Mouse (Mus musculus) intestine, postnatal 0 days (tissue): ENCODE measurements around the gene Slc35e4. TPM values are rescaled to one million over a fixed set of nuclear protein-coding genes. Genes with fewer than 3 reads are reported as not detected.
A peak's percentile ranks its signal among the peaks of the same experiment; 100 is the strongest.

Experiments
- ATAC-seq: fragments of 200-750 bp; cut with Nextera tagmentation; 2 replicates; pipeline ENCODE4 v1.8.0; 2017; ENCODE audit warnings: mild to moderate bottlenecking, moderate TSS enrichment, moderate library complexity
- H3K27ac ChIP-seq: fragments of 300-500 bp; sonication (generic); 2 replicates; pipeline ENCODE4 v1.5.1; 2014; ENCODE audit warnings: mild to moderate bottlenecking, low read depth, low read length, moderate library complexity
- H3K27me3 ChIP-seq: fragments of 300-500 bp; sonication (generic); replicated peaks from 2 replicates; pipeline ENCODE4 v1.6.1; 2014; ENCODE audit warnings: low read length, mixed read lengths; ENCODE audit not compliant: control insufficient read depth, insufficient read depth
- H3K36me3 ChIP-seq: fragments of 300-500 bp; sonication (generic); 2 replicates; pipeline ENCODE4 v1.6.1; 2014; ENCODE audit warnings: mild to moderate bottlenecking, moderate library complexity; ENCODE audit not compliant: control insufficient read depth, insufficient read depth
- H3K4me1 ChIP-seq: fragments of 300-500 bp; sonication (generic); replicated peaks from 2 replicates; pipeline ENCODE4 v1.6.1; 2014; ENCODE audit warnings: antibody characterized with exemption, low read length, mixed read lengths; ENCODE audit not compliant: control insufficient read depth, insufficient read depth
- H3K4me2 ChIP-seq: fragments of 300-500 bp; sonication (generic); replicated peaks from 2 replicates; pipeline ENCODE4 v1.6.1; 2014; ENCODE audit warnings: low read depth, mild to moderate bottlenecking, moderate library complexity
- H3K4me3 ChIP-seq: fragments of 300-500 bp; sonication (generic); 2 replicates; pipeline ENCODE4 v1.5.1; 2014; ENCODE audit warnings: low read depth, low read length
- H3K9ac ChIP-seq: fragments of 300-500 bp; sonication (generic); 2 replicates; pipeline ENCODE4 v1.6.1; 2014; ENCODE audit warnings: mild to moderate bottlenecking, low read depth, low read length
- H3K9me3 ChIP-seq: fragments of 300-500 bp; sonication (generic); 2 replicates; pipeline ENCODE4 v1.6.1; 2016; ENCODE audit warnings: mixed run types; ENCODE audit not compliant: control insufficient read depth
- CTCF ChIP-seq: sonication (generic); IDR thresholded peaks from 2 replicates; pipeline ENCODE4 v1.5.1; 2016; ENCODE audit warnings: low read depth, mild to moderate bottlenecking, control low read depth, antibody characterized with exemption, moderate library complexity
- WGBS: fragments of 180-500 bp; shearing (Covaris S2); extraction: QIAGEN DNeasy Blood & Tissue Kit; methylation state at CpG from one replicate; pipeline ENCODE4 v1.1.7; 2014; 5-methylcytosine and 5-hydroxymethylcytosine counted together
- polyA plus RNA-seq: library from polyadenylated mRNA; unstranded; fragments of >200 nt; fragmentation: Nextera tagmentation; extraction: Ambion mirVana; gene quantifications from 2 replicates; pipeline ENCODE4 v1.2.1, GENCODE M21; 2015

Slc35e4 gene
- polyA plus RNA-seq, 1 experiment from 2014 or later = 2.2 TPM

GRCm38 (mm10) chr11:3903046-3903445 lies 11.4 kb downstream of the Slc35e4 start:
- no peaks in the 10 kb centered on the region for H3K27me3 ChIP-seq
- 77% methylated on average over 5 of the region's 5 CpGs for WGBS
- ATAC-seq = no peak
- H3K9ac ChIP-seq = no peak overlapping the region
- no peak overlapping the region for H3K27ac ChIP-seq
- H3K4me2 ChIP-seq = no peak overlapping the region
- H3K4me1 ChIP-seq = no peaks in the 10 kb centered on the region
- no peak overlapping the region for H3K4me3 ChIP-seq
- H3K9me3 ChIP-seq = no peaks in the 10 kb centered on the region
- peaks cover 4% of the 10 kb centered on the region; the same call in 1 of the 2 replicates for H3K36me3 ChIP-seq
- no peak for TF ChIP-seq CTCF

GRCm38 (mm10) chr11:3902516-3902915 lies 11.9 kb downstream of the Slc35e4 start:
- no peak overlapping the region for H3K4me2 ChIP-seq
- no peak overlapping the region for H3K9ac ChIP-seq
- no peaks in the 10 kb centered on the region for H3K27me3 ChIP-seq
- no peaks in the 10 kb centered on the region for H3K4me1 ChIP-seq
- no peak for ATAC-seq
- H3K4me3 ChIP-seq = no peak overlapping the region
- TF ChIP-seq CTCF = no peak
- peaks cover 7% of the 10 kb centered on the region; the same call in 1 of the 2 replicates for H3K36me3 ChIP-seq
- 92% methylated on average over 3 of the region's 3 CpGs for WGBS
- no peak overlapping the region for H3K27ac ChIP-seq
- no peaks in the 10 kb centered on the region for H3K9me3 ChIP-seq

- Histone ChIP-seq H3K36me3 (peaks cover 7% of the 10 kb centered on the region; the same call in 1 of the 2 replicates), H3K4me1 (no peaks in the 10 kb centered on the region), H3K27me3 (no peaks in the 10 kb centered on the region), H3K9me3 (no peaks in the 10 kb centered on the region), H3K9ac (no peak overlapping the region), H3K4me3 (no peak overlapping the region), H3K27ac (no peak overlapping the region), H3K4me2 (no peak overlapping the region)
- WGBS = 50% methylated on average over 6 of the region's 6 CpGs
- no peak for ATAC-seq
- TF ChIP-seq CTCF = no peak
Measured at GRCm38 (mm10) chr11:3900296-3900695, 14.2 kb downstream of the Slc35e4 start.

GRCm38 (mm10) chr11:3895933-3896332 lies 18.5 kb downstream of the Slc35e4 start:
- ATAC-seq = no peak

GRCm38 (mm10) chr11:3895458-3895857 lies 19.0 kb downstream of the Slc35e4 start:
- peak overlapping the region; percentile 87 for H3K4me2 ChIP-seq
- H3K27me3 ChIP-seq = no peaks in the 10 kb centered on the region
- H3K27ac ChIP-seq = peak overlapping the region; percentile 80
- under 1% methylated on average over 10 of the region's 10 CpGs for WGBS
- H3K4me3 ChIP-seq = peak overlapping the region; percentile 40
- no peaks in the 10 kb centered on the region for H3K9me3 ChIP-seq
- no peak for TF ChIP-seq CTCF
- peaks cover 7% of the 10 kb centered on the region; the same call in 1 of the 2 replicates for H3K36me3 ChIP-seq
- ATAC-seq = peak; percentile 88
- peak overlapping the region; percentile 32; the same call in 1 of the 2 replicates for H3K9ac ChIP-seq
- H3K4me1 ChIP-seq = no peaks in the 10 kb centered on the region

More at GRCm38 (mm10) chr11:3895933-3896332, 18.5 kb downstream of the Slc35e4 start:
- no peak overlapping the region for H3K27ac ChIP-seq
- peaks cover 7% of the 10 kb centered on the region; the same call in 1 of the 2 replicates for H3K36me3 ChIP-seq
- H3K4me1 ChIP-seq = no peaks in the 10 kb centered on the region
- H3K4me3 ChIP-seq = no peak overlapping the region
- no peak for TF ChIP-seq CTCF
- H3K27me3 ChIP-seq = no peaks in the 10 kb centered on the region
- no peaks in the 10 kb centered on the region for H3K9me3 ChIP-seq
- WGBS = 70% methylated on average over 1 of the region's 1 CpGs
- no peak overlapping the region for H3K4me2 ChIP-seq
- H3K9ac ChIP-seq = no peak overlapping the region

GRCm38 (mm10) chr11:3894406-3895281 lies 19.8 kb downstream of the Slc35e4 start, which contains the start of the genes 4921536K21Rik and Dusp18:
Gene 4921536K21Rik, minus strand, starts transcription at chr11:3895098.
Gene Dusp18, plus strand, starts transcription at chr11:3895240.
- Histone ChIP-seq H3K4me2 (peak within 1 kb of the TSS; percentile 87), H3K27ac (peak within 1 kb of the TSS; percentile 80), H3K9ac (peak within 1 kb of the TSS; percentile 32; the same call in 1 of the 2 replicates), H3K9me3 (no peaks in the 10 kb centered on the region), H3K4me1 (no peaks in the 10 kb centered on the region), H3K36me3 (peaks cover 7% of the 10 kb centered on the region; the same call in 1 of the 2 replicates), H3K4me3 (peak within 1 kb of the TSS; percentile 40), H3K27me3 (no peaks in the 10 kb centered on the region)
- WGBS = 6% methylated on average over 46 of the region's 46 CpGs
- no peak for TF ChIP-seq CTCF
- ATAC-seq = peak; percentile 96
